Mouse (Mus musculus): ENCODE results near the gene Ldb3. TPM values are rescaled to one million over a fixed set of nuclear protein-coding genes. Genes with fewer than 3 reads are reported as not detected.

Ldb3 gene
- polyA plus RNA-seq, 1 experiment: 0.54 TPM

DNA sequence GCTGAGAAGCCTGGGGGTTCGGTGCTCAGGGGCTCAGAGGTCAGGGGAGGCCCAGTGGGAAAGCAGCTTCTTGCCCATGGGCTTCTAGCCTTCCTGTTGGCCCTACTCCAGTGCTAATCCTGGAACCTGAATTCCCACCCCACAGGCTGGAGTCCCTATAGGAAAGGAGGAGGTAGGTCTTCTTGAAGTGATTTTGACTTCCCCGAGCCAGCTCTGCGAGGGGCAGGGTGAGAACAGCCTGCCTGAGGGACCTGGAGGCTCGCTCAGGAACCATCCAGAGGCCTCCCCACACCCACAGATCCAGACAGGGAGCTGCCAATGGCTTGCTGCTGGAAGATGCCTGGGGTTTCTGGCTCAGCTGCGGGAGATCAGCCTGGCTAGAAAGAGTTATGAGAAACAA, 20.8 kb downstream of the Ldb3 start:
- H3K4me1 ChIP-seq (ENCODE audit: control insufficient read depth, insufficient read depth, low read length): peaks cover 4% of the 10 kb centered on the region
- H3K36me3 ChIP-seq (ENCODE audit: control insufficient read depth, insufficient read depth, low read length): no peaks in the 10 kb centered on the region
- TF ChIP-seq CTCF (IDR thresholded peaks at IDR 0.05; ENCODE audit: control insufficient read depth, insufficient read depth, insufficient replicate concordance, low read depth, low read length) (no peak), POLR2A (IDR thresholded peaks at IDR 0.05; ENCODE audit: control insufficient read depth, low read depth, low read length) (no peak)
- H3K27me3 ChIP-seq (ENCODE audit: control insufficient read depth, insufficient read depth, low read length): no peaks in the 10 kb centered on the region
- H3K4me3 ChIP-seq (ENCODE audit: control insufficient read depth, low read depth, low read length): no peak overlapping the region
- no peak overlapping the region for H3K27ac ChIP-seq (ENCODE audit: control insufficient read depth, insufficient read depth, low read depth, low read length)

DNA sequence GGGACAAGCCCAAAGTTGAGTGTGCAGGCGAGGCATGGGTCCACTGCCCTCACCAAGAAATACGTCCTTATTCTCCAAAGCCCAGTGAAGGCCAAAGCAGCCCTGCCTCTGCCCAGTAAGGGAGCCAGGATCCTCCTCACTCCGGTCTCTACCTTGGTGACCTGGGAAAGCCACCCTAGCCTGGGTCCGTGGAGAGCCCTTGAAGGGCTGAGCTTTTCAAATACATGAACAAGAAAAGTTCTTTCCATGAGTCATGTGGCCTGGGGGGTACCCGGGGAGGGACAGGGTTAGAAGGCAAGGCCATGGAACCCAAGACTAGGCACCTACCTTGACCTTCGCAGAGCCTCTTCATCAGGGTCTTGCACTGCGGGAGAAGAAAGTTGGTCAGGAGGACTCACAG, 22.0 kb downstream of the Ldb3 start:
- H3K4me1 ChIP-seq (ENCODE audit: control insufficient read depth, insufficient read depth, low read length): peaks cover 4% of the 10 kb centered on the region
- no peaks in the 10 kb centered on the region for H3K27me3 ChIP-seq (ENCODE audit: control insufficient read depth, insufficient read depth, low read length)
- TF ChIP-seq POLR2A (IDR thresholded peaks at IDR 0.05; ENCODE audit: control insufficient read depth, low read depth, low read length): no peak
- no peak for TF ChIP-seq CTCF (IDR thresholded peaks at IDR 0.05; ENCODE audit: control insufficient read depth, insufficient read depth, insufficient replicate concordance, low read depth, low read length)
- H3K4me3 ChIP-seq (ENCODE audit: control insufficient read depth, low read depth, low read length): no peak overlapping the region
- no peak overlapping the region for H3K27ac ChIP-seq (ENCODE audit: control insufficient read depth, insufficient read depth, low read depth, low read length)
- H3K36me3 ChIP-seq (ENCODE audit: control insufficient read depth, insufficient read depth, low read length): no peaks in the 10 kb centered on the region

DNA sequence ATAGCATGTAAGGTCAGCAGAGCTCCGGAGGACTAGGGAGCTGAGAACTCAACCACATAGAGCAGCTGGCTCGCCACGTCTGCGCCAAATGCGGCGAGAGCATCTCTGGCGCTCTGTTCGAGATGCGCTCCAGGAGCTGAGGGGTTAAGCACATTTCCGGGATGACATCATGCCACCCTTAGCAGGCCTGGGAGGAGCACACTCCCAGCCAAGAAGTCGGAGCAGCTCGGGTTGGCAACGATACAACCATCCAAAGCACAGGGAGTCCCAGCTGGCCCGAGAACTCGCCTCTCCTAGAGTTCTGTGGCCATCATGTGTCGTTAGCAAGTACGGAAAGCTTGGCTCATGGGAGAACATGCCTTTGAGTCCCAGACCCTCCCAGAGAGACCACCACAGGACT, 22.8 kb downstream of the Ldb3 start:
- Histone ChIP-seq H3K27ac (ENCODE audit: control insufficient read depth, insufficient read depth, low read depth, low read length) (peak overlapping the region; percentile 28; the same call in 1 of the 2 replicates), H3K27me3 (ENCODE audit: control insufficient read depth, insufficient read depth, low read length) (no peaks in the 10 kb centered on the region), H3K4me3 (ENCODE audit: control insufficient read depth, low read depth, low read length) (no peak overlapping the region), H3K4me1 (ENCODE audit: control insufficient read depth, insufficient read depth, low read length) (peaks cover 4% of the 10 kb centered on the region), H3K36me3 (ENCODE audit: control insufficient read depth, insufficient read depth, low read length) (no peaks in the 10 kb centered on the region)
- TF ChIP-seq CTCF (IDR thresholded peaks at IDR 0.05; ENCODE audit: control insufficient read depth, insufficient read depth, insufficient replicate concordance, low read depth, low read length) (no peak), POLR2A (IDR thresholded peaks at IDR 0.05; ENCODE audit: control insufficient read depth, low read depth, low read length) (no peak)

DNA sequence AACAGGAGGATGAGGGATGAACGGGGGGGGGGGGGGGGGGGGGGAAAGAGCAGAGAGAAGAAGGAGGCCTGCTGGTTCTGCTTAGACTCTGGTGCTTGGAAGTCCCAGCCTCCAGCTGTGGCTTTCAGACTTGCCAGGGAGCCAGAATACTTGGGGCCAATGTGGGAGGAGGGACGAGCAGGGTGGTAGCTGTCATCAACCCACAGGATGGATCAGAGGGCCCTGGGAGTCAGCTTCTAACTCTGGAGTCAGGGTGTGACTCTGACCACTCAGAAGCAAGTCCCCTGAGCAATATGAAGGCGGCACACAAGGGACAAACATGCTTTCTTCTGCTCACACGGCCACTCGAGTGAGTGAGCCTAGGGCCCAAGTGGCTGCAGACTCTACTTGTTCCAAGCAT, 23.8 kb downstream of the Ldb3 start:
- no peak overlapping the region for H3K4me3 ChIP-seq (ENCODE audit: control insufficient read depth, low read depth, low read length)
- no peaks in the 10 kb centered on the region for H3K36me3 ChIP-seq (ENCODE audit: control insufficient read depth, insufficient read depth, low read length)
- H3K4me1 ChIP-seq (ENCODE audit: control insufficient read depth, insufficient read depth, low read length): peaks cover 4% of the 10 kb centered on the region
- peak overlapping the region; percentile 56; the same call in 1 of the 2 replicates for H3K27ac ChIP-seq (ENCODE audit: control insufficient read depth, insufficient read depth, low read depth, low read length)
- H3K27me3 ChIP-seq (ENCODE audit: control insufficient read depth, insufficient read depth, low read length): no peaks in the 10 kb centered on the region
- TF ChIP-seq POLR2A (IDR thresholded peaks at IDR 0.05; ENCODE audit: control insufficient read depth, low read depth, low read length): no peak
- TF ChIP-seq CTCF (IDR thresholded peaks at IDR 0.05; ENCODE audit: control insufficient read depth, insufficient read depth, insufficient replicate concordance, low read depth, low read length): no peak

DNA sequence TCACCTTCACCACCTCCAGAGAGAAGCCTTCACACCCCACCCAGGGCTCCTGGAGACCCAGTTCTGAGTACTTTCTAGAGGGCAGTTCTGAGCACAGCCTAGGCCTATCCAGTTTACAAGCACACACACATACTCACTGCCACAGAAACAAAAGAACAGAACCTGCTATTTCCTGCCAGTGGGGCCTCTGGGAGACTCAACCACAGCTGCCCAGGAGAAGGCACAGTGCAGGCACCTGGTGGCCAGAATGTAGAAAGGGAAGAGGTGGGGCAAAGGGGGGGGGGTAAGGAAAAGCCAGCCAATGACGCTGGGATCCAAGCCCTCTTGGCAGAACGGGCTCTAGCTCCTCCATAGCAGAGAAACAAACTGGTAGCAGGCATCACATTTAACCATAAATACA, 26.1 kb downstream of the Ldb3 start:
- no peak overlapping the region for H3K4me3 ChIP-seq (ENCODE audit: control insufficient read depth, low read depth, low read length)
- no peak for TF ChIP-seq POLR2A (IDR thresholded peaks at IDR 0.05; ENCODE audit: control insufficient read depth, low read depth, low read length)
- TF ChIP-seq CTCF (IDR thresholded peaks at IDR 0.05; ENCODE audit: control insufficient read depth, insufficient read depth, insufficient replicate concordance, low read depth, low read length): no peak
- H3K36me3 ChIP-seq (ENCODE audit: control insufficient read depth, insufficient read depth, low read length): no peaks in the 10 kb centered on the region
- no peak overlapping the region for H3K27ac ChIP-seq (ENCODE audit: control insufficient read depth, insufficient read depth, low read depth, low read length)
- no peaks in the 10 kb centered on the region for H3K4me1 ChIP-seq (ENCODE audit: control insufficient read depth, insufficient read depth, low read length)
- no peaks in the 10 kb centered on the region for H3K27me3 ChIP-seq (ENCODE audit: control insufficient read depth, insufficient read depth, low read length)

DNA sequence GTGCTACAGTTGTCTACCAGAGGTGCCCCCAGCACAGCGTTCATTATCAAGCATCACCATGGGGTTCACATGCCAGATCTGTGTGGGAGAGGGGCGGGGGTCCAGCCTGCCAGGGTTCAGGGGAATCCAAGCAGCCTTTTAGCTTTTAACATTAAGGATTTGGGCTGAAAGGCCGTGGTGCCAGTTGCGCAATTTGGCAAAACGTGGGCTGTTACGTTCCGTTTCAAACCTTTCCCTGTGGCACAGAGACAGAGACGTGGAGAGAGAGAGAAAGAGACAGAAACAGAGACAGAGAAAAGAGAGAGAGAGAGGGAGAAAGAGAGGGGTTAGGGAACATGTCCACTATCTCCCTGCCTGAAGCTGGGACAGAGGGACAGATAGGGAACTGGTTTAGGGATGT, 26.8 kb downstream of the Ldb3 start:
- Histone ChIP-seq H3K4me1 (ENCODE audit: control insufficient read depth, insufficient read depth, low read length) (no peaks in the 10 kb centered on the region), H3K36me3 (ENCODE audit: control insufficient read depth, insufficient read depth, low read length) (no peaks in the 10 kb centered on the region), H3K4me3 (ENCODE audit: control insufficient read depth, low read depth, low read length) (no peak overlapping the region), H3K27ac (ENCODE audit: control insufficient read depth, insufficient read depth, low read depth, low read length) (no peak overlapping the region), H3K27me3 (ENCODE audit: control insufficient read depth, insufficient read depth, low read length) (no peaks in the 10 kb centered on the region)
- no peak for TF ChIP-seq POLR2A (IDR thresholded peaks at IDR 0.05; ENCODE audit: control insufficient read depth, low read depth, low read length)
- no peak for TF ChIP-seq CTCF (IDR thresholded peaks at IDR 0.05; ENCODE audit: control insufficient read depth, insufficient read depth, insufficient replicate concordance, low read depth, low read length)

DNA sequence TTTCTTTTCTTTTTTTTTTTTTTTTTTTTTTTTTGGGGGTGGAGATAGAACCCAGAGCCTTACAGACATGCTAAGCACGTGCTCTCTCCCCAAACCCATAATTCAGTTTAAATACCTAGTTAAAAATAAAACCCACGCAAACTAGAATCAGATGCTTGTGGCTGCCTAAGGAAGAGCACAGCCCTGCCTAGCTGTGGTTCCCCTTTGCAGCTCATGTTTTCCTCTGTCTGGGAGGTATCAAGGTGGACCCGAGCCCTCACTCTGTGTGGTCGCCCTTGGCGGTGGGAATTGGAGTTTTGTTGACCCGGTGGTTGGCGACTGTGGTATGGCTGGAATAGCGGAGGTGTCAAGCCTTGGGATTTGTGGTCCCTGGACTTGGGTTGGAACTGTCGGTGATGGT, 29.5 kb downstream of the Ldb3 start:
- no peak overlapping the region for H3K27ac ChIP-seq (ENCODE audit: control insufficient read depth, insufficient read depth, low read depth, low read length)
- H3K27me3 ChIP-seq (ENCODE audit: control insufficient read depth, insufficient read depth, low read length): no peaks in the 10 kb centered on the region
- no peak overlapping the region for H3K4me3 ChIP-seq (ENCODE audit: control insufficient read depth, low read depth, low read length)
- H3K36me3 ChIP-seq (ENCODE audit: control insufficient read depth, insufficient read depth, low read length): no peaks in the 10 kb centered on the region
- no peaks in the 10 kb centered on the region for H3K4me1 ChIP-seq (ENCODE audit: control insufficient read depth, insufficient read depth, low read length)
- TF ChIP-seq POLR2A (IDR thresholded peaks at IDR 0.05; ENCODE audit: control insufficient read depth, low read depth, low read length): no peak
- no peak for TF ChIP-seq CTCF (IDR thresholded peaks at IDR 0.05; ENCODE audit: control insufficient read depth, insufficient read depth, insufficient replicate concordance, low read depth, low read length)

DNA sequence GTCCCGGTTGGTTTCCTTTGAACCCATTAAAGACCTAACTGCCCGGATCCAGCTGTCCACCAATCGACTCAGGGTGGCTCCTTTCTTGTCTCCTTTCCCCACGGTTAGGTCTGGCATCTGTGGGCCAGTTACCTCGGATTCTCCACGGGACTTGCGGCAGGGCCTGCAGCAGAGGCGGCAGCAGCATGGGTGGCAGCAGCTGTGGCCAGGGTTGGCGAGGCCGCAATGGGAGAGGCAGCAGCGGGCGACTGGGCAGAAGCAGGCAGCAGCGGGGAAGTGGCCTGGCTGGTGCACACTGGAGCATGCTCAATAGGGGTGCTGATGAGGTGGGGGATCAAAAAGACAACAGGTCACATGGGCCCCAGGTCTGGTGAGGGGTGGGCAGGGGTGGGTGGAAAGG, 33.3 kb downstream of the Ldb3 start:
- H3K27me3 ChIP-seq (ENCODE audit: control insufficient read depth, insufficient read depth, low read length): no peaks in the 10 kb centered on the region
- no peaks in the 10 kb centered on the region for H3K36me3 ChIP-seq (ENCODE audit: control insufficient read depth, insufficient read depth, low read length)
- no peaks in the 10 kb centered on the region for H3K4me1 ChIP-seq (ENCODE audit: control insufficient read depth, insufficient read depth, low read length)
- TF ChIP-seq CTCF (IDR thresholded peaks at IDR 0.05; ENCODE audit: control insufficient read depth, insufficient read depth, insufficient replicate concordance, low read depth, low read length) (no peak), POLR2A (IDR thresholded peaks at IDR 0.05; ENCODE audit: control insufficient read depth, low read depth, low read length) (no peak)
- H3K27ac ChIP-seq (ENCODE audit: control insufficient read depth, insufficient read depth, low read depth, low read length): no peak overlapping the region
- no peak overlapping the region for H3K4me3 ChIP-seq (ENCODE audit: control insufficient read depth, low read depth, low read length)

Data from testis, adult 2 months (tissue).